ENCODE assay signal across 8 mouse cellular contexts in genomic region chr5:67260159-67260530, GRCm38 (mm10). TPM values are rescaled to one million over a fixed set of nuclear protein-coding genes. Genes with fewer than 3 reads are reported as not detected.
DNase-seq lines count a peak whose midpoint lies in the region; ATAC-seq lines count a peak whose summit lies in the region.

No protein-coding gene starts in this region.

- no peak overlapping the region for H3K27ac ChIP-seq in kidney, embryonic 14.5 days (ENCODE audit: low read depth, low read length)
- H3K27ac ChIP-seq in brown adipose tissue, adult 24 weeks (replicated peaks; ENCODE audit: low read depth, low read length) = peak overlapping the region; percentile 54
- H3K27ac ChIP-seq in hindbrain, embryonic 13.5 days = 0 out of 2 replicates have a peak overlapping the region, but pooled peaks have one; percentile 12
- H3K27ac ChIP-seq in midbrain, embryonic 13.5 days = no peak overlapping the region

- no peaks in the 10 kb centered on the region for H3K9me3 ChIP-seq in kidney, embryonic 14.5 days (ENCODE audit: control insufficient read depth, low read length)
- H3K9me3 ChIP-seq in hindbrain, embryonic 13.5 days = no peaks in the 10 kb centered on the region
- H3K9me3 ChIP-seq in midbrain, embryonic 13.5 days = no peaks in the 10 kb centered on the region

- peak overlapping the region; percentile 58 for H3K9ac ChIP-seq in kidney, embryonic 14.5 days (ENCODE audit: low read depth, low read length)
- H3K9ac ChIP-seq in hindbrain, embryonic 13.5 days = peak overlapping the region; percentile 92
- peak overlapping the region; percentile 52 for H3K9ac ChIP-seq in midbrain, embryonic 13.5 days (replicated peaks)

- peak overlapping the region; percentile 59 for H3K4me2 ChIP-seq in kidney, embryonic 14.5 days (replicated peaks; ENCODE audit: low read depth, low read length)
- peak overlapping the region; percentile 79 for H3K4me2 ChIP-seq in hindbrain, embryonic 13.5 days
- peak overlapping the region; percentile 52 for H3K4me2 ChIP-seq in midbrain, embryonic 13.5 days (replicated peaks)

- H3K36me3 ChIP-seq in kidney, embryonic 14.5 days (ENCODE audit: control insufficient read depth, insufficient read depth, low read length) = peaks cover 19% of the 10 kb centered on the region
- H3K36me3 ChIP-seq in hindbrain, embryonic 13.5 days = peaks cover 17% of the 10 kb centered on the region
- peaks cover 14% of the 10 kb centered on the region for H3K36me3 ChIP-seq in midbrain, embryonic 13.5 days

- WGBS in kidney, embryonic 14.5 days = under 1% methylated on average over 9 of the region's 9 CpGs
- WGBS in hindbrain, embryonic 13.5 days = under 1% methylated on average over 9 of the region's 9 CpGs
- WGBS in midbrain, embryonic 13.5 days = under 1% methylated on average over 9 of the region's 9 CpGs

- ATAC-seq in kidney, embryonic 14.5 days (ENCODE audit: low FRiP score, low TSS enrichment) = peak; percentile 21; the same call in 1 of the 2 replicates
- no peak for ATAC-seq in hindbrain, embryonic 13.5 days (ENCODE audit: low FRiP score)
- ATAC-seq in midbrain, embryonic 13.5 days = no peak

- 0 out of 2 replicates have a peak, but pooled peaks cover 5% of the 10 kb centered on the region for H3K4me1 ChIP-seq in kidney, embryonic 14.5 days (ENCODE audit: control insufficient read depth, insufficient read depth, low read length)
- 0 out of 2 replicates have a peak, but pooled peaks cover 2% of the 10 kb centered on the region for H3K4me1 ChIP-seq in brown adipose tissue, adult 24 weeks (ENCODE audit: control insufficient read depth, insufficient read depth, insufficient read length, low read length)
- H3K4me1 ChIP-seq in hindbrain, embryonic 13.5 days (replicated peaks) = peaks cover 18% of the 10 kb centered on the region
- H3K4me1 ChIP-seq in midbrain, embryonic 13.5 days (replicated peaks) = peaks cover 24% of the 10 kb centered on the region

- H3K27me3 ChIP-seq in kidney, embryonic 14.5 days (ENCODE audit: control insufficient read depth, insufficient read depth, low read length) = no peaks in the 10 kb centered on the region
- H3K27me3 ChIP-seq in hindbrain, embryonic 13.5 days = no peaks in the 10 kb centered on the region
- H3K27me3 ChIP-seq in midbrain, embryonic 13.5 days = no peaks in the 10 kb centered on the region

- DNase-seq in kidney, adult 9 months = no peak
- no peak for DNase-seq in thymus, postnatal 0 days (ENCODE audit: low spot score)
- no peak for DNase-seq in left cerebral cortex, adult 18-20 months (ENCODE audit: low spot score in 2 of 2)
- no peak for DNase-seq in ovary, adult 18-20 months (ENCODE audit: low spot score)

- H3K4me3 ChIP-seq in kidney, embryonic 14.5 days (ENCODE audit: low read length) = peak overlapping the region; percentile 94
- H3K4me3 ChIP-seq in brown adipose tissue, adult 24 weeks (ENCODE audit: insufficient read depth, low read depth, low read length) = peak overlapping the region; percentile 54
- peak overlapping the region; percentile 93 for H3K4me3 ChIP-seq in hindbrain, embryonic 13.5 days
- peak overlapping the region; percentile 95 for H3K4me3 ChIP-seq in midbrain, embryonic 13.5 days (replicated peaks)

RNA-seq across cellular contexts. Expression of gene Tmem33, which starts 0.2 kb away (rescaled TPM):
- 90.9 and 109 TPM in 2 replicates for polyA plus RNA-seq in kidney, embryonic 14.5 days (2014; fragmentation: Nextera tagmentation; extraction: Ambion mirVana)
- polyA plus RNA-seq in brown adipose tissue, adult 24 weeks (2012; ENCODE audit: insufficient read depth, insufficient read length, missing spikeins) = 78.0 and 88.7 TPM in 2 replicates
- 89.8 and 93.8 TPM in 2 replicates for polyA plus RNA-seq in hindbrain, embryonic 13.5 days (2015; fragmentation: Nextera tagmentation; extraction: Ambion mirVana)
- 92.4 and 94.6 TPM in 2 replicates for polyA plus RNA-seq in midbrain, embryonic 13.5 days (2015; fragmentation: Nextera tagmentation; extraction: Ambion mirVana)
- polyA plus RNA-seq in thymus, postnatal 0 days (2015; fragmentation: Nextera tagmentation; extraction: Ambion mirVana) = 87.8 and 95.6 TPM in 2 replicates
- total RNA-seq in left cerebral cortex, adult 18-20 months (2021) = 10 to 100 TPM; 91.8 to 93.4 TPM

RNA-seq across cellular contexts. Expression of gene Slc30a9, which starts 46.6 kb away (rescaled TPM):
- 125 and 128 TPM in 2 replicates for polyA plus RNA-seq in kidney, embryonic 14.5 days (2014; fragmentation: Nextera tagmentation; extraction: Ambion mirVana)
- polyA plus RNA-seq in brown adipose tissue, adult 24 weeks (2012; ENCODE audit: insufficient read depth, insufficient read length, missing spikeins) = 91.5 and 138 TPM in 2 replicates
- 150 and 153 TPM in 2 replicates for polyA plus RNA-seq in hindbrain, embryonic 13.5 days (2015; fragmentation: Nextera tagmentation; extraction: Ambion mirVana)
- polyA plus RNA-seq in midbrain, embryonic 13.5 days (2015; fragmentation: Nextera tagmentation; extraction: Ambion mirVana) = 136 and 161 TPM in 2 replicates
- 62.6 and 72.5 TPM in 2 replicates for polyA plus RNA-seq in thymus, postnatal 0 days (2015; fragmentation: Nextera tagmentation; extraction: Ambion mirVana)
- 100 to 1,000 TPM; 179 to 200 TPM for total RNA-seq in left cerebral cortex, adult 18-20 months (2021)

Comparison
In these comparisons a context has a peak if more than half of its experiments do, and no peak if none do; other contexts are left out.
1. H3K27ac ChIP-seq: peak in brown adipose tissue, adult 24 weeks (single experiment) and hindbrain, embryonic 13.5 days (single experiment); none in kidney, embryonic 14.5 days (single experiment) and midbrain, embryonic 13.5 days (single experiment).
2. Peak in every context shown above with its lines, with median percentiles within 50 percentile points of each other: H3K4me2 ChIP-seq, H3K4me3 ChIP-seq and H3K9ac ChIP-seq.